Mouse (Mus musculus) kidney, embryonic 16.5 days (tissue): Measurements from ENCODE around the gene Ugt1a7c. TPM values are rescaled to one million over a fixed set of nuclear protein-coding genes. Genes with fewer than 3 reads are reported as not detected.

Source experiments
- ATAC-seq: fragments of 200-750 bp; cut with Nextera tagmentation; 2 replicates; pipeline ENCODE4 v1.8.0; 2017; ENCODE audit warnings: moderate TSS enrichment; ENCODE audit not compliant: low FRiP score, low TSS enrichment
- H3K27ac ChIP-seq: fragments of 300-500 bp; sonication (generic); 2 replicates; pipeline ENCODE4 v1.5.1; 2014; ENCODE audit warnings: low read length
- H3K27me3 ChIP-seq: fragments of 300-500 bp; sonication (generic); 2 replicates; pipeline ENCODE4 v1.6.1; 2014; ENCODE audit warnings: low read length, control low read depth, mixed read lengths; ENCODE audit not compliant: insufficient read depth
- H3K36me3 ChIP-seq: fragments of 300-500 bp; sonication (generic); 2 replicates; pipeline ENCODE4 v1.6.1; 2014; ENCODE audit warnings: low read length, control low read depth, mixed read lengths; ENCODE audit not compliant: insufficient read depth
- H3K4me1 ChIP-seq: fragments of 300-500 bp; sonication (generic); 2 replicates; pipeline ENCODE4 v1.6.1; 2014; ENCODE audit warnings: low read length, control low read depth, mixed read lengths; ENCODE audit not compliant: insufficient read depth
- H3K4me2 ChIP-seq: fragments of 300-500 bp; sonication (generic); replicated peaks from 2 replicates; pipeline ENCODE4 v1.6.1; 2014; ENCODE audit warnings: low read depth, low read length
- H3K4me3 ChIP-seq: fragments of 300-500 bp; sonication (generic); 2 replicates; pipeline ENCODE4 v1.5.1; 2014; ENCODE audit warnings: mild to moderate bottlenecking, low read length
- H3K9ac ChIP-seq: fragments of 300-500 bp; sonication (generic); replicated peaks from 2 replicates; pipeline ENCODE4 v1.6.1; 2014; ENCODE audit warnings: low read length
- H3K9me3 ChIP-seq: fragments of 300-500 bp; sonication (generic); 2 replicates; pipeline ENCODE4 v1.6.1; 2016; ENCODE audit warnings: low read length, control low read depth
- WGBS: fragments of 180-500 bp; shearing (Covaris S2); extraction: QIAGEN DNeasy Blood & Tissue Kit; methylation state at CpG from one replicate; pipeline ENCODE4 v1.1.7; 2014; 5-methylcytosine and 5-hydroxymethylcytosine counted together
- polyA plus RNA-seq: library from polyadenylated mRNA; unstranded; fragments of >200 nt; fragmentation: Nextera tagmentation; extraction: Ambion mirVana; gene quantifications from 2 replicates; pipeline ENCODE4 v1.2.1, GENCODE M21; 2015

The Ugt1a7c gene
- polyA plus RNA-seq, 1 experiment from 2014 or later = 10.9 TPM

- no peak overlapping the region for H3K4me3 ChIP-seq
- no peak overlapping the region for H3K9ac ChIP-seq
- H3K9me3 ChIP-seq = peaks cover 91% of the 10 kb centered on the region
- H3K27ac ChIP-seq = no peak overlapping the region
- no peak for ATAC-seq
- H3K27me3 ChIP-seq = no peaks in the 10 kb centered on the region
- H3K36me3 ChIP-seq = no peaks in the 10 kb centered on the region
- 49% methylated on average over 6 of the region's 6 CpGs for WGBS
- no peaks in the 10 kb centered on the region for H3K4me1 ChIP-seq
- no peak overlapping the region for H3K4me2 ChIP-seq
Measured at GRCm38 (mm10) chr1:88246386-88246785, 151.5 kb downstream of the Ugt1a7c start.

GRCm38 (mm10) chr1:88247660-88248059 lies 152.8 kb downstream of the Ugt1a7c start:
- H3K4me2 ChIP-seq = no peak overlapping the region
- H3K36me3 ChIP-seq = no peaks in the 10 kb centered on the region
- H3K9ac ChIP-seq = no peak overlapping the region
- H3K4me1 ChIP-seq = no peaks in the 10 kb centered on the region
- H3K4me3 ChIP-seq = no peak overlapping the region
- no peaks in the 10 kb centered on the region for H3K27me3 ChIP-seq
- no peak for ATAC-seq
- H3K27ac ChIP-seq = no peak overlapping the region
- 57% methylated on average over 2 of the region's 2 CpGs for WGBS
- peaks cover 91% of the 10 kb centered on the region for H3K9me3 ChIP-seq

- 69% methylated on average over 4 of the region's 4 CpGs for WGBS
- Histone ChIP-seq H3K4me3 (no peak overlapping the region), H3K9ac (no peak overlapping the region), H3K4me1 (no peaks in the 10 kb centered on the region), H3K36me3 (no peaks in the 10 kb centered on the region), H3K27me3 (no peaks in the 10 kb centered on the region), H3K27ac (no peak overlapping the region), H3K9me3 (peaks cover 93% of the 10 kb centered on the region), H3K4me2 (no peak overlapping the region)
- no peak for ATAC-seq
Measured at GRCm38 (mm10) chr1:88248658-88249057, 153.8 kb downstream of the Ugt1a7c start.

GRCm38 (mm10) chr1:88249596-88249995 lies 154.7 kb downstream of the Ugt1a7c start:
- H3K9me3 ChIP-seq = peaks cover 90% of the 10 kb centered on the region
- no peak overlapping the region for H3K4me3 ChIP-seq
- H3K27ac ChIP-seq = no peak overlapping the region
- no peak for ATAC-seq
- no peak overlapping the region for H3K4me2 ChIP-seq
- H3K36me3 ChIP-seq = no peaks in the 10 kb centered on the region
- H3K4me1 ChIP-seq = no peaks in the 10 kb centered on the region
- WGBS = 78% methylated on average over 7 of the region's 7 CpGs
- H3K27me3 ChIP-seq = no peaks in the 10 kb centered on the region
- no peak overlapping the region for H3K9ac ChIP-seq

- ATAC-seq = no peak
- no peak overlapping the region for H3K27ac ChIP-seq
- H3K36me3 ChIP-seq = no peaks in the 10 kb centered on the region
- no peaks in the 10 kb centered on the region for H3K27me3 ChIP-seq
- no peaks in the 10 kb centered on the region for H3K4me1 ChIP-seq
- 79% methylated on average over 5 of the region's 5 CpGs for WGBS
- H3K9ac ChIP-seq = no peak overlapping the region
- peaks cover 90% of the 10 kb centered on the region for H3K9me3 ChIP-seq
- no peak overlapping the region for H3K4me2 ChIP-seq
- H3K4me3 ChIP-seq = no peak overlapping the region
Measured at GRCm38 (mm10) chr1:88250023-88250422, 155.2 kb downstream of the Ugt1a7c start.

GRCm38 (mm10) chr1:88253106-88253505 lies 158.2 kb downstream of the Ugt1a7c start:
- H3K4me1 ChIP-seq = no peaks in the 10 kb centered on the region
- no peaks in the 10 kb centered on the region for H3K36me3 ChIP-seq
- WGBS = 65% methylated on average over 8 of the region's 8 CpGs
- H3K27me3 ChIP-seq = no peaks in the 10 kb centered on the region
- H3K9ac ChIP-seq = no peak overlapping the region
- H3K27ac ChIP-seq = no peak overlapping the region
- H3K4me3 ChIP-seq = no peak overlapping the region
- peaks cover 74% of the 10 kb centered on the region for H3K9me3 ChIP-seq
- no peak for ATAC-seq
- H3K4me2 ChIP-seq = no peak overlapping the region

- no peak overlapping the region for H3K4me3 ChIP-seq
- H3K4me1 ChIP-seq = no peaks in the 10 kb centered on the region
- ATAC-seq = no peak
- H3K9me3 ChIP-seq = peaks cover 70% of the 10 kb centered on the region
- H3K27me3 ChIP-seq = no peaks in the 10 kb centered on the region
- no peak overlapping the region for H3K27ac ChIP-seq
- no peak overlapping the region for H3K9ac ChIP-seq
- 68% methylated on average over 6 of the region's 6 CpGs for WGBS
- no peak overlapping the region for H3K4me2 ChIP-seq
- no peaks in the 10 kb centered on the region for H3K36me3 ChIP-seq
Measured at GRCm38 (mm10) chr1:88253540-88253939, 158.7 kb downstream of the Ugt1a7c start.

- Histone ChIP-seq H3K27ac (no peak overlapping the region), H3K4me2 (no peak overlapping the region), H3K4me3 (no peak overlapping the region), H3K9ac (no peak overlapping the region), H3K27me3 (no peaks in the 10 kb centered on the region), H3K9me3 (peaks cover 56% of the 10 kb centered on the region), H3K36me3 (peaks cover 6% of the 10 kb centered on the region), H3K4me1 (peaks cover 10% of the 10 kb centered on the region)
- ATAC-seq = no peak
- WGBS = 82% methylated on average over 12 of the region's 12 CpGs
Measured at GRCm38 (mm10) chr1:88254793-88255465, 160.1 kb downstream of the Ugt1a7c start.

- Histone ChIP-seq H3K4me2 (no peak overlapping the region), H3K27ac (no peak overlapping the region), H3K9ac (no peak overlapping the region), H3K27me3 (no peaks in the 10 kb centered on the region), H3K4me1 (peaks cover 13% of the 10 kb centered on the region), H3K9me3 (peaks cover 51% of the 10 kb centered on the region), H3K36me3 (peaks cover 10% of the 10 kb centered on the region), H3K4me3 (no peak overlapping the region)
- ATAC-seq = no peak
- 54% methylated on average over 2 of the region's 2 CpGs for WGBS
Measured at GRCm38 (mm10) chr1:88255466-88255857, 160.6 kb downstream of the Ugt1a7c start.

- whole genome bisulfite sequencing = 82% methylated on average over 13 of the region's 13 CpGs
- H3K9ac ChIP-seq = no peak overlapping the region
- no peaks in the 10 kb centered on the region for H3K27me3 ChIP-seq
- no peak overlapping the region for H3K4me2 ChIP-seq
- ATAC-seq = no peak
- H3K4me1 ChIP-seq = peaks cover 13% of the 10 kb centered on the region
- peaks cover 44% of the 10 kb centered on the region for H3K9me3 ChIP-seq
- H3K27ac ChIP-seq = no peak overlapping the region
- no peak overlapping the region for H3K4me3 ChIP-seq
- peaks cover 16% of the 10 kb centered on the region for H3K36me3 ChIP-seq
Measured at GRCm38 (mm10) chr1:88255989-88256754, 161.3 kb downstream of the Ugt1a7c start.
